Mouse (Mus musculus) ES-Bruce4 (cell line): Measurements from ENCODE around the gene Plekhg2.

Source experiments
- CTCF ChIP-seq: IDR thresholded peaks from one replicate; pipeline ENCODE4 v1.8.1; 2011; ENCODE audit warnings: low read depth, low read length
- EP300 ChIP-seq: IDR thresholded peaks from 2 replicates; pipeline ENCODE4 v1.6.1; 2011; ENCODE audit warnings: low read depth, low read length; ENCODE audit not compliant: insufficient read depth
- POLR2A ChIP-seq: IDR thresholded peaks from one replicate; pipeline ENCODE4 v1.8.1; 2011; ENCODE audit warnings: low read length; ENCODE audit not compliant: insufficient read depth

- TF ChIP-seq CTCF (no peak), EP300 (no peak), POLR2A (no peak)
Measured at GRCm38 (mm10) chr7:28325293-28325692, 47.1 kb downstream of the Plekhg2 start.
